Mouse (Mus musculus) v-Abl transformed pro-B cells (cell line): ENCODE measurements around the gene Plscr3.

Source experiments
- in situ Hi-C, 2 experiments: fragments of 400-800 bp; cut with MboI; formaldehyde crosslinking; loops; one replicate each; pipeline ENCODE4 v1.15.1; 2025; ENCODE audit not compliant: unreplicated experiment in 2 of 2

The Plscr3 gene

DNA sequence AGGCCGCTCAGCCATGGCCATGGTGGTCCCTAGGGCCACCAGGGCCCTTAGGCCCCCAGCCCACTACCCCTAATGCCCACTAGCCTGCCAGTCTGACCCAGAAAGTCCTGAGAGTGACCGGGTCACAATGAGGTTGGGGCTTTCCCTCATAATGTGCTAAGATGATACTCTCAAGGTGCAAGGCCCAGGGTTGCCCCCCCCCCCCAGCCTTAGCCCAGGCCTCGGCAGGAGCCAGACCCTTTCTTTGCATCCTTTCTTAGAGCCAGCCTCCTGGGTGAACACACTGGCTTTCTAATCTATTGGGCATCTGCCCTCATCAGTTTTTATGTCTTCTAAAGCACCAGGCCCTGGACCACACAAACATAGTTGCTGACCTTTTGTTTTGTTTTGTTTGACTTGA lies 24.1 kb upstream of the Plscr3 start, which contains the start of gene Spem1:
TSS of gene Spem1 (minus strand) at position 101 of the 400 bp plus-strand sequence.
- in situ Hi-C loops: no loop called here

DNA sequence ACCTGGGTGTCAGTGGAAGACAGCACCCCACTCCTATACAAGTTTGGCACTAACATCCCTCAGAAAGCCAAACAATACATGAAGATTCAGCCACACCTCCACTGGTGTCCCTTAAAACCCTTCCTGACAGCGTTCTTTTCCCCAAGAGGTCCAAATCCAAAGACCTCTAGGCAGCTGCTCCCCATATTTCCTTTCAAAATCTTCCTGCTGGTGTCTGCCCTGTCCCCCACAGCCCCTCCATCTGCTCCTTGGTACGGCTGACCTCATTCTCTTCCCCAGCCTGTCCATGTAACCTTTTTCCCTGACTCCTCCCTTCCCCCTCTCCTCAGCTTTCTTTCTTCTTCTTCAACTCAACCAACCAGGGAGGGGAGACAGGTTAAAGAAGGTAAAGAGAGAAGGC lies 22.7 kb upstream of the Plscr3 start:
- in situ Hi-C loops: no loop called here

DNA sequence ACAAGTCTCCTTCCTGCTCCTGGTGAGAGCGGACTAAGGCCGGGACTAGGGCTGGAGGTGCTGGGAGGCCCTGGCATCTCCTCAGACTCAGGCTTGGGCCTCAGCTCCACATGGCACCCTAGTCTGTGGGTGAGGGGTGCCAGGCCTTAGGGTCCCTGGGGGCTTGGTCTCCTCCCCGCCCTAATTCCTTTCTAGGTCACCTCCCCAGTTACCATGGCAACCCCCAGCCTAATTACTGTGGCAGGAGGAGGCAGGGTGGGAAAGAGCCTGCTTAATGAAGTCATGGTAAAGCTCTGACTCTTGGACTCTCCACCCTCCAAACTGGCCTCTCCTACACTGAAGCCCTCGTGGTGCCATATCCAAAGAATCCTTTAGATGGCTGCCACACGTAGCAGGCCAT lies 17.3 kb upstream of the Plscr3 start:
- in situ Hi-C loops: no loop called here

DNA sequence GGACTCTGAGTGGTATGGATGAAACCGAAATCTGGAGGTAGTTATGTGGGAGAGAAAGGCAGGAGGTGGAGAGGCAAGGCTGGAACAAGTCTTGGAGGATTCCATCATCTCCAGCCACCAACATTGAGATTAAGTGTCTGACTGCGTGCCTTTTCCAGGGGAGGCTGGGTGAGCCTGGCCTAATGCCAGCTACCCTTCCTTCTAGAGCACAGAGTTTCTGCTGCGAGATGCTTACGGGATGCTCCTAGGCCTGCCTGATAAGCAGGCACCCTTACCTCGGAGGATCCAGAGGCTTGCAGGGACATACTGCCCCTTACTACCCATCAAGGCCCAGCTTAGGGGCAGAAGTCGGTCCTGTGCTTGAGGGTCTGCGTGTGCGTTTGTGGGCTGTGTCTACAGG lies 12.6 kb upstream of the Plscr3 start:
- in situ Hi-C loops: no loop called here

DNA sequence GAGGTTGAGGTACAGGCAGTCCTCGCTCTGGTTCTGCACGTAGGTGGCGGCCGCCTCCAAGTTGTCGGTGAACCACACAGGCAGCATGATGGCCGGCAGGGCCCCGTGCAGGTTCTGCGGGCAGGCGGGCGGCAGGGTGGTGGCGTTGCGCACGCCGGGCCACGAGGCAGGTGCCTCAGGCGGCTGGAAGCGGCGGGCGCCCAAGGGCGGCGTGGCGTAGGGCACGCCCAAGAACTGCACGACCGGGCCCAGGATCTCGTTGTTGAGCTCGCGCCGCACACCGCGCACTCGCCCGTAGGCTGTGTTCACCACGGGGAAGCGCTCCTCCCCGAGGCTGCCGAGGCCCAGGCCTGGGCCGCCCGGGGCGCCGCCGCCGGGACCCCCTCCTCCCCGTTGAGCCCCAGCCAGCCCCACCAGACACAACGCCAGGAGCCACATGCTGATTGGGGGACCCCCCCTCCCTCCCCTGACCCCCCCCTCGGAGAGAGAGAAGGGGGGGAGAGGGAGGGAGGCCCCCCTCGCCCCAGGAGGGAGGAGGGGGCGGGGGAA lies 12.1 kb upstream of the Plscr3 start:
- in situ Hi-C loops: no loop called here

DNA sequence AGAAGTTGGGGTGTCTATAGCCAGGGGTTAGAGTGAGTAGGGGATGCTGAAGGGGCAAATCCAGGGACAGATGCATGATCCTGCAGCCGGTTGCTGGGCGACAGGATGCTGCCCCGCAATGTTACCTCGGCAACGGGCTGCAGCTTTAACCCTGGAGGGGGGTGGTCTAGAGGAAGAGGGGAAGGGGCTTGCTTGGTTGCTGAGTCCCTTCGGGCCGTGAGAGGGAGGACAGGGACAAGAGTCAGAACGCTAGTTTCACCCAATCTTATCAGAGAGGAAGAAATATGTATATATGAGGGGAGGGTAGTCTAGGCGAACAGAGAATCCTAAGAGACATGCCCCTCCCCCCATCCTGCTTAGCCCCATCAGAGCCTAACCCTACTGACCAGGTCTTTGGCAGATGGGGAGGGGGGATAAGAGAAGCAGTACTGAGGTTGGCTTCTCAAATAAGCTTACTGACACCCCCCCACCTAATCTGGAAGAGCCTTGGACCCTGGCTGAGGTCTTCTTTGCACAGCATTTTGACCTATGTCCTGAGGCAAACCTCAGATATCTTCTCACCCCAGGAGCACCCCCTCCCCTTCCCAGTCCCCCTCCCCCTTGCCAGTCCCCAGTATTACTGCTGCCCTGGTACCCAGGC lies 10.7 kb upstream of the Plscr3 start:
- in situ Hi-C loops: no loop called here

DNA sequence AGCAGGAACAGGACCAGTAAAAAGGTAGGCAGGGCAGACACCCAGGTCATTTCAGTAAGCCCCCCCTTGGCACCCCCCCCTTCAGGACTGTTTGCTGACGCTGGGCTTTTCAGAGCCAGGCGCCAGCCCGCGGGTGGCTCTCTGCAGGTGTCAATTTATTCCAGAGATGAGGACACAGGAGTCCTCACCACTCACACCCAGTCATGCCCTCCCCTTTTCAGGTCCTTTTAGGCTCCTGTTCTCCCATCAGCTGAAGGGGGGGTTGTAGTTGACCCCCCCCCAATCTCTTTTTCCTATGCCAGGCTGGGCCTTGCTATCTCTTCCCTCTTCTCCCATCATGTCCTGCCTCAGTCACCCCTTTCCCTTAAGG lies 10.2 kb upstream of the Plscr3 start:
- in situ Hi-C loops: no loop called here

DNA sequence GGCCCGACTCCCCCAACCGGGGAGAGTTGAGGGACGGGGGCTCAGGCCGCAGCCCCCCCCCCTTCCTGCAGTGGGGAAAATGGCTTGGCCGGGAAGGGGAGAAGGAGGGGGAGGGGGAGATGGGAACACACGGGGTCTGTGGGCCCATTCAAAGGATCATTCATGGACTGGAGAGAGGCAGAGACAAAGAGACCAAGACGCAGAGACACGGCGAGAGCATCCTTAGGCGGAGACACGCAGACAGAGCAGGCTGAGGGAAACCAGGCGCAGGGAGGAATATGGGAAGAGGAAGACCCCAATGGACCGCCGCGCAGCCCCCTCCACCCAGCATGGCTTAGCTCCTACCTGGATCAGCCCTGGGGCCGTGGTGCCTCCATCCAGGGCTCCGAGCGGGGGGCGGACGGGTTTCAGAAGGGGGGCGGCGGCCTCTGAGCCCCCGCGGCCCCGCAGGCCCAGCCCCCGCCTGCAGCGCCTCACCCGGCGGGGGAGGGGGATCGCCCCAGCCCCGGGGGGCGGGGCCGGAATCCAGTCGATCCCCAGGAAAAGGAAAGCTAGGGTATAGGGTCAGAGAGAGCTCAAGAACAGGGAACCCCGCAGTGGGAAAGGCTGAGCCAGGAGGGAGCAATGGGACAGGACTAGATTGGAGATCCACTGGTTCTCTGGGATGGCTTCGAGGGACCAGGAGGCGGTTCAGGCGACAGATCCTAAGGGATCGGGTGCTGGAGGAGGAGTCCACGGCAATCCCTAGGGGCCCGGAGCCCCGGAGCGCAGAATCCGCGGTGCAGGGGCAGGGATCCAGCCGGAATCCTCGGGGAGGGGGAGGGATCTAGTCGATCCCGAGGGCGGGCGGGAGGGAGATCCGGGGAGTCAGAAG lies 9.2 kb upstream of the Plscr3 start:
- in situ Hi-C loops: no loop called here

DNA sequence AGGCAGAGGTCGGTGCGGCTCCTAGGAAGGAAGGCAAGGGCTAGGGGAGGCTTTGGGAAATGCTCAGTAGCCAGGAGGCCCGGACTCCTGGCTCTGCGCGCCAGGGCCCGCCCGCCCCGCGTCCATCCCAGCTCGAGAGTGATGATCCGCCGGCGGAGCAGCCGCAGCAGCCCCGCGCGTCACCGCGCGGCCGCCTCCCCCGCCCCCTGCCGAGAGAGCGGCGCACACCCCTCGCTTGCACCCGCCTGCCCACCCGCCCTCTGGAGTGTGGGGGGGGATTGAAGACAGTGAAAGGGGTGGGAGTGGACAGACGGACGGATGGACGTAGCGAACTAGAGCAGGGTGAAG lies 8.6 kb upstream of the Plscr3 start, which contains the start of gene Nlgn2:
TSS of gene Nlgn2 (minus strand) at position 181 of the 348 bp plus-strand sequence.
- in situ Hi-C loops: no loop called here

DNA sequence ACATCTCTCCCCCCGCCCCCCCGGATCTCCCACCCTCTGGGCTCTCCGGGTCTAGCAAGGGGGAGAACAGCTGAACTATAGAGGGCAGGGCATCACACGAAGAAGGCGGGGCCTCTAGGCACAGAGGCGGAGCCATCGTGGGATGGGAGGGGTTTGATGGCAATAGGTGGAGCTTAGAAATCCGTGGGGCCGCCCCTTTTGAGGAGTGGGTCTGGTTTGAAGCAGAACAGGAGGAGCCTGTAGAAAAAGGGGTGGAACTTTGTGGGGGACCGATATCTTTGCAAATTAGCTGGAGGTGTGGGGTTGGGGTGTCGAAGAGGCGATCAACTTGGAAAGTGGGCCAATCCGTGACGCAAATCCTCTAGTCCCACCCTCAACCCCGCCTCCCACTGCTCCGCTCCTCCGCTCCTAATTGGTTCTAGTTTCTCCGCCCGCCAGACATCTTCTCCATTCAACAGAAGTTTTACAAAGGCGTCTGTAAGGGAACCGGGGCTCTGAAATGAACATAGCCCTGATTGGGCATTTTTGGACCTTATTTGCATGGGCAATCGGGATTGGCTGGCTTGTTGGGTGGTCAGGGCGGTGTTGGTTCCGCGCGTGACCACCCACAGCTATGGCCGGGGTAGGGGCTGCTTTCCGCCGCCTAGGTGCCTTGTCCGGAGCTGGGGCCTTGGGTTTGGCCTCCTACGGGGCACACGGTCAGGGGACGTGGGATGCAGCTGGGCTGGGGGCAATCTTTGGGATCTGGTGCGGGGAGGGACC lies 8.0 kb upstream of the Plscr3 start, which contains the start of gene Tmem256:
TSS of gene Tmem256 (plus strand) at position 563 of the 762 bp plus-strand sequence.
- in situ Hi-C loops: no loop called here

DNA sequence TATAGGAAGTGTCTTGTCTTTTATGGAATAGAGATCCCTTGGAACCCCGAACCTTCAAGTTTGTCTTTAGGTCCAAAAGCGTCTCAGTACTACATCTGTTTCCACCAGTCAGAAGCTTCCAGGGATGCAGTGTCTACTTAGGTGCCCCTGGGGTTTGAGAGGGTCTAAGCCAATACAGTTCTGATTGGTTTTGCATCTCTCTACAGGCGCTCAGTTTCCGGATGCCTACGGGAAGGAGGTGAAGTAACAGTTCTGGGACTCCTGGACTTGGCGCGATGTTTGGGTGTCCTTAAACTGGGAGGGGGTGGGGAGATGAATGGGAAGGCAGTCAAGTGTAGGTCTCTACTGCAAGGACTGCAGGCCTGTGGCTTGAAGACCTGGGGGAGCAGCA lies 7.5 kb upstream of the Plscr3 start:
- in situ Hi-C loops: no loop called here

DNA sequence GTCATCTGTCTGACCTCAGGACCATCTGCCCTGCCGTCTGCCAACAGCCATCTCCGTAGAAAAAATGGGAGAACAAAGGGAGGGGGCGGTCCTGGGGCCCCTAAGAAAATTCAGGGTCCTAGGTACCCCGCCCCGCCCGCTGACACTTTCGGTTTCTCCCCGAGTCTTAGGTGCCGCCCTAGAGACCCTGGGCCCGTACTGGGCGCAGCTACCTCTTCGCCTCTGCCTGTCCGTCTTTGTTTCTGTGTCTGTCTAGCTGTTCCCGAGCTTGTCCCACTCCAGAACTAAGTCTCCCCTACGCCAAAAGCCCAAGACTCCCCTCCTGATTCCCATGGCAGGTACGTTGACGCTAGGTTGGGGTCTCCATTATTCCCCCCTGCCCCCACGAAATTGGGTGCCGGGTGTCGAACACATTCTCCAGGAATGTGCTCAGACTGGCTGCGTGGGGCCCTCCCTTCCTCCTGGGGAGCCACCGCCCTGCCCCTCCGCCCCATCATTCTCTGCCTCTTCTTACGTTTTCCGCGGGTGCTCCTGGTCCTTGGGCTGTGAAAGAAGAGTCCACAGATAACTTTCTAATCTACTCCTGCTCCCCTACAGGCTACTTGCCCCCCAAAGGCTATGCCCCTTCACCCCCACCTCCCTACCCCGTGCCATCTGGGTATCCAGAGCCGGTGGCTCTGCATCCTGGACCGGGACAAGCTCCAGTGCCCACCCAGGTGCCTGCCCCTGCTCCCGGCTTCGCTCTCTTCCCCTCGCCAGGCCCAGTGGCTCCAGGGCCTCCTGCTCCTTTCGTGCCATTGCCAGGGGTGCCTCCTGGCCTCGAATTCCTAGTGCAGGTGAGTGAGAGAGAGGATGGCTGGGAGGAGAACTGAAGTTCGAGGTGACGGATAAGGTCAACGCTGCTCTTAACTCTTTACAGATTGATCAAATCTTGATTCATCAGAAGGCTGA lies 837 bp downstream of the Plscr3 start:
- in situ Hi-C loops: no loop called here

DNA sequence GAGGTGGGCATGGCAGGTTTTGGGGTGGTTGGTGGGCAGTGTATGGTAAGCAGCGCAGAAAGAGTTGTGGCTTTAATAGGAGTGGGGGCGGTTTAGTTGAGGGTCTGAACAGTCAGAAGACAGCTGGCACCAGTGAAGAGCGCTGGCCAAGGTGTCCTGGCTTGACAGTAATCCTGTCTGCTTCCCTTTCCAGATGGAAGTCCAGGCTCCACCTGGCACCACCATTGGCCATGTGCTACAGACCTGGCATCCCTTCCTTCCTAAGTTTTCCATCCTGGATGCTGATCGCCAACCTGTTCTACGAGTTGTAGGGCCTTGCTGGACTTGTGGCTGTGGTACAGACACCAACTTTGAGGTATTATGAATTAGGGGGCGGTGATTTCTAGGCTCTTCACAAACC lies 1.8 kb downstream of the Plscr3 start:
- in situ Hi-C loops: no loop called here

DNA sequence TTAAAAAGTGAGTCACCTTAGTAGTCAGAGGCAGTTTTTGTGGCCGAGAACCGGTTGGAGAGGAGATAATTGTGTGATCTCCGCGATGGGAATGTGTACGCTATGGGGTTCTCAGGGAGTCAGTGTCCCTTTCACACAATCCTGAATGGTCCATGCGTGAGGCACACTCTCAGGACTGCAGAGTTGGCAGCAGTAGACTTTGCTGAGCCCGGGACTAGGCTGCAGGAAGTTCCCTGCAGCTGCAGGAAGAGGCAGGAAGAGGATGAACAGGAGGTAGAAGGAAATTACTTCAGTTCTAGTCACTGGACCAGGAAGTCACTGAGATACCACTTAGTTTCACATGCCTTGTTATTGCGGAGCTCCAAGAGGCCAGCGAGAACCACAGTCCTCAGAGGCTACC lies 3.0 kb downstream of the Plscr3 start:
- in situ Hi-C loops: no loop called here

DNA sequence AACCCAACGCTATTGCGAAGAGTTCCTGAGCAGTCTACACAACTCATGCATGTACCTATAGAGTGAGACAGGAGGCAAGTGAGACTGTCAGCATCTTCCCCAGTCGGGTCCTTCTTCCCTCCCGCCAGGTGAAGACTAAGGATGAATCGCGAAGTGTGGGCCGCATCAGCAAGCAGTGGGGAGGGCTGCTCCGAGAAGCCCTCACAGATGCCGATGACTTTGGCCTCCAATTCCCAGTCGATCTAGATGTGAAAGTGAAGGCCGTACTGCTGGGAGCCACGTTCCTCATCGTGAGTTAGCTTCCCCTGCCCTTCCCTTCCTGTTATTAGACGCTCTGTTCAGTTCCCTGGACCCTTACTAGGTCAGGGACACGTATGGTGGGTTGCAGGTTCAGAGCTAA lies 3.7 kb downstream of the Plscr3 start:
- in situ Hi-C loops: no loop called here

DNA sequence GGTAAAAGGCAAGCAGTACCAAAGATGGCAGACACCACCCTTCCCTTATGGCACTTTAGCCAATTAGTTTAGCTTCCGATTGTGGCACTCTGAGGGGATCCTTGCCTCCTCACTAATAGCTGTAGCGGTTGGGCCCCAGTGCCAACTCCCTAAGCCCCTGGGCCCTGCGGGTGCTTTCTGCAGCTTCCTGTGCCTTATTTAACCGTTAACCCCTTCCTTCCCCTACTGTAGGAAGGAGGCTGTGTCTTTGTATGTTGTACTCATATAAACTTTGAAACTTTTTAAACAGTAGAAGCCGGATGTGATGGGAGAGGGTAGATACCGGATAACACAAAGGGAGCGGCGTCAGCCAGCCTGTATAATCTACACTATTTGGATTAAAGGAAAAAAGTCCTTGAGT lies 4.6 kb downstream of the Plscr3 start:
- in situ Hi-C loops: no loop called here

DNA sequence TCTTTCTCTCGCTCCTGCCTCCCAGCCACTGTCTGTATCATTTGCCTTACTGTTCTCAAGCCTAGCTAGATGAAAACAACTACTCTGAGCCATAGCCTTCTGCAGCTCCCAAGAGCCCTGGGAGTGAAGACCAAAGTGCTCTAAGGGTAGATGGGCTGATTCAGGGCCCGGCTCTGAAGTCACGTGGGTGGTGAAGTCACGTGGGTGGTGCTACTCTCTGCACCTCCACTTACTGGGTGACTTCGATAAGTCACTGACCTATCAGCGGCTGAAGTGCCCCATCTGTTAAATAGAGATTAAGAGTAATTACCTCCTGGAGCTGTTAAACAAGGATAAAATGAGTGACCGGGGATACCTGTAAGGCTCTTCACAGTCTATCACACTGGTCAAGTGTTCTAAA lies 7.8 kb downstream of the Plscr3 start:
- in situ Hi-C loops: no loop called here

DNA sequence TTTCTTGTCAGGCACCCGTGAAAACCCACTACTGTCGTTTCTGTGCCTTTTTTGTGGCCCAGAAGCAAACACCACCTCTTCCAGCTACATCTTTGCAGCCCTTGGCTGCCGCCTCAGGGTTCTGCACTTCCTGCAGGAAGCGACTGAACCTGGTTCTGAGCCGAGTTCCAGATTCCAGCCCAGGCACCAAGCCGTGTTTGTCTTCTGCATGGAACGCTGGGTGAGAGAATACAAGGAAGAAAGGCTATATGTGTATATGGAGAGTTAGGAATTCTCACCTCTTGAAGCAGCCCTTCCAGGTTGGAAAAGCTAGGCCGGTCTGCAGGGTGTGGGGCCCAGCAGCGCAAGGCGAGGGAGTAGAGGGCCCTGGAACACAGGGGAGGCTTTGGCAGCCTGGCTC lies 8.5 kb downstream of the Plscr3 start:
- in situ Hi-C loops: no loop called here

DNA sequence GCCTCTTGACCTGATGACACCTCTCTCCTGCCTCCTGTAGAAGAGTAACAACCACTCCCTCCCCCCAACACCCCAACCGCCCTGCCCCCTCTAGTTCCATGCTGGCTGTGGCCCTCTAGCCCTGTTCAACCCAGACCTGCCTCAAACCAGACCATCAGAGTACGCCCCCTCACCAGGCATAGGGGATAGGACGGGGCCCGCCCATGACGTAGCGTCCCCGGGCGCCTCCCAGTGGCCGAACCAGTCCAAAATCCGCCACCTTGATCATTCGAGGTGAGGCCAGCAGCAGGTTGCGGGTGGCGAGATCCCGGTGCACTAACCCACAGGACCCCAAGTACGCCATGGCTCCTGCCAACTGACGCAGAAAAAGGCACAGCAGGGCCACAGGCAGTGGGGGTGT lies 9.2 kb downstream of the Plscr3 start:
- in situ Hi-C loops: no loop called here
